Mouse (Mus musculus): ENCODE results near the gene Ltbp1. TPM values are rescaled to one million over a fixed set of nuclear protein-coding genes. Genes with fewer than 3 reads are reported as not detected.

Gene Ltbp1
- polyA plus RNA-seq, 1 experiment from 2014 or later: 28.3 TPM

DNA sequence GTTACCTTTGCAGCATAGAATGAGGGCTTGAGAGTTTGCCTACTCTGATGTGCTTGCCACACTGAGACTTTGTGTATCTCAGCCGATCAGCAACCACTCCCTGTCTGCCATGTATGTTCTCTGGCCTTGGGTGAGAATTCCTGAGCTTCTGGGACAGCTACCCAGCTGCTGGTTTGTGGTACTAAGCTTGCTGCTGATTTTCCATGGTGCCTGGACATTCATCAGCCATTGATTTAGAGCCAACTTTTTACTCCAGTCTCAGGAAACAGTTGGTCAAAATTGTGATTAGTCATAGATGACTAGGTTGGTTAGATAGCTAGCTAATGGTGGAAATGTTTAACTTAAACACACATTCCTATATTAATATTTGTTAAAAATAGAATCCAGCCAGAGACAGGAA, 267.9 kb downstream of the Ltbp1 start:
- H3K27ac ChIP-seq (replicated peaks): no peak overlapping the region
- H3K9me3 ChIP-seq: no peaks in the 10 kb centered on the region
- no peak overlapping the region for H3K9ac ChIP-seq
- WGBS: 68% methylated on average over 1 of the region's 1 CpGs
- peaks cover 6% of the 10 kb centered on the region; the same call in 1 of the 2 replicates for H3K4me1 ChIP-seq
- no peak for ATAC-seq (ENCODE audit: extremely low read depth, insufficient number of reproducible peaks, low FRiP score, low TSS enrichment)
- peaks cover 31% of the 10 kb centered on the region for H3K36me3 ChIP-seq
- H3K27me3 ChIP-seq (replicated peaks): no peaks in the 10 kb centered on the region
- H3K4me3 ChIP-seq: no peak overlapping the region
- no peak overlapping the region for H3K4me2 ChIP-seq

DNA sequence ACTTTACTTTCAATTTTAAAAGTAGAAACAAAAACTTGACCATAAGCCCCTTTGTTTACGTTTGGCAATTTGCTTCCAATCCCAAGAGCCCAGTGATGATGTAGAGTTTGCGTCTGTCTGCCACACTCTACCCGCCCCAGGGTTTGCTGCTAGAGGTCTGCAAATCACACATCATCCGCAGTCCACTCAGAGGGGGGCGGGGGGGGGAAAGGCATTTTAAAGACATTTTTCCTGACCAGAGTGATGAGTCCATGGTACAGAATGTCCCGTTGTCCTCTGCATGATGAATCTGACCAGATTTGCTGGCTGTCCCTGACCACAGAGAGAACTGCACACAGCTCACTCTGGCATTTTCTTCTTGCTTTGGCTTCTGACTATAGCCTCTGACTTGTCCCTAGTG, 269.9 kb downstream of the Ltbp1 start:
- H3K4me1 ChIP-seq: no peaks in the 10 kb centered on the region; the same call in 1 of the 2 replicates
- 73% methylated on average over 6 of the region's 6 CpGs for WGBS
- H3K36me3 ChIP-seq: peaks cover 34% of the 10 kb centered on the region
- no peak overlapping the region for H3K27ac ChIP-seq (replicated peaks)
- no peak for ATAC-seq (ENCODE audit: extremely low read depth, insufficient number of reproducible peaks, low FRiP score, low TSS enrichment)
- no peak overlapping the region for H3K4me3 ChIP-seq
- no peaks in the 10 kb centered on the region for H3K27me3 ChIP-seq (replicated peaks)
- no peak overlapping the region for H3K9ac ChIP-seq
- H3K4me2 ChIP-seq: no peak overlapping the region
- H3K9me3 ChIP-seq: no peaks in the 10 kb centered on the region

DNA sequence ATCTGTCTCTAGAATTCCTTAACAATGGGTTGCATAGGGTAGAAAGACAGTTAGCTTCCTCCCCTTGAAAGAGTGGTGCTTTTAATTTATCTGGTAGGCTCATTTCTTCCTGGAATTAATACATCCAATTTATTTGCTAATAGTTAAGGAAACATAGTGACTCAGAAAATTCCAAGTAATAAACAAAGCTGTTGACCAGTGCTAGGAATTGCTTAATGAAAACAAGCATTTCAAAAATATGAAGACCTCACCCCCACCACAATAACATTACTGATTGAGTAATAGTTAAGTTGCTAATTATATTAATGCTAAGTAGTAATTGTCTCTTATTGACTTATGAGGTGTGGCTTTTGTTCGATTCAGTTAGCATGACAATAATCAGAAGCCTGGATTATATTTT, 272.7 kb downstream of the Ltbp1 start:
- Histone ChIP-seq H3K27ac (replicated peaks) (no peak overlapping the region), H3K36me3 (peaks cover 48% of the 10 kb centered on the region), H3K4me3 (no peak overlapping the region), H3K27me3 (replicated peaks) (no peaks in the 10 kb centered on the region), H3K4me2 (no peak overlapping the region), H3K9me3 (no peaks in the 10 kb centered on the region), H3K4me1 (no peaks in the 10 kb centered on the region), H3K9ac (no peak overlapping the region)
- 85% methylated on average over 1 of the region's 1 CpGs for WGBS
- no peak for ATAC-seq (ENCODE audit: extremely low read depth, insufficient number of reproducible peaks, low FRiP score, low TSS enrichment)

DNA sequence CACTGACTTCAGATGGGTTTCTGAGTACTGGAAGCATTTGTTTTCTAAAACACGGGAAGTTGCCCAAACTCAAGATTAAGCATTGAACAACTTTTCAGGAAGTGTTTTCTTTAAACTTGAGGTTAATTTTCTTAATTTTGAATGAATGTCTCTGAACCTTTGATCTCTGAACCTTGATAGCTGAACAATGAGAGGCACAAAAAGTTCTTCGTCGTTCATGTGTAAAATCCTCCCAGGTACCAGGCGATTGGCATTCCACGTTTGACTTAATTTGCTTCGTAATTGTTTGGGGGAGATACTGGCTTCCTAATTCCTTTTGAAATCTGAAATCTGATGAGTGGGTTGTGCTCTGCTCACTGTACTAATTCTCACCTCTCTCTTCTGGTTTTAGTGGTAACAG, 273.2 kb downstream of the Ltbp1 start:
- H3K27ac ChIP-seq (replicated peaks): no peak overlapping the region
- 77% methylated on average over 6 of the region's 6 CpGs for WGBS
- no peaks in the 10 kb centered on the region for H3K4me1 ChIP-seq
- no peak overlapping the region for H3K4me2 ChIP-seq
- H3K4me3 ChIP-seq: no peak overlapping the region
- H3K9ac ChIP-seq: no peak overlapping the region
- H3K36me3 ChIP-seq: peaks cover 51% of the 10 kb centered on the region
- no peaks in the 10 kb centered on the region for H3K27me3 ChIP-seq (replicated peaks)
- ATAC-seq (ENCODE audit: extremely low read depth, insufficient number of reproducible peaks, low FRiP score, low TSS enrichment): no peak
- H3K9me3 ChIP-seq: no peaks in the 10 kb centered on the region

DNA sequence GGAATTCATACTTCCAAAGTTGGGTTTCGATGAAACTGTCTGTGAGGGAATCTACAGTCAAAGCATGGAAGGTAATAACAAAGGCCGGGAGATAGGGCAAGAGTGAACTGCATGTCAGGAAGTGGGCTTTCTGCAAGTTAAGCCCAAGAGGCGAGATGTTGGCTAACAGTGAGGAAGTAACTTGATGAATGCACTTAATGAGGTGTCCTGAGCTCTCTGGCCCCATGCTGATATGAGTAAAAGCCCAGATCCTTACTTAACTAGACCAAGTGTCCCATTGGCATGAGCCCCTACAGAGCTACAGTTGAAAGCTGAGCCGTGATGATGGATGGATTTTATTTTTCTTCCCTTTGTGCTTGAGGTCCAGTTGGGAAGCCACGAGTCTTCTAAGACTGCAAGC, 276.0 kb downstream of the Ltbp1 start:
- WGBS: 59% methylated on average over 5 of the region's 5 CpGs

DNA sequence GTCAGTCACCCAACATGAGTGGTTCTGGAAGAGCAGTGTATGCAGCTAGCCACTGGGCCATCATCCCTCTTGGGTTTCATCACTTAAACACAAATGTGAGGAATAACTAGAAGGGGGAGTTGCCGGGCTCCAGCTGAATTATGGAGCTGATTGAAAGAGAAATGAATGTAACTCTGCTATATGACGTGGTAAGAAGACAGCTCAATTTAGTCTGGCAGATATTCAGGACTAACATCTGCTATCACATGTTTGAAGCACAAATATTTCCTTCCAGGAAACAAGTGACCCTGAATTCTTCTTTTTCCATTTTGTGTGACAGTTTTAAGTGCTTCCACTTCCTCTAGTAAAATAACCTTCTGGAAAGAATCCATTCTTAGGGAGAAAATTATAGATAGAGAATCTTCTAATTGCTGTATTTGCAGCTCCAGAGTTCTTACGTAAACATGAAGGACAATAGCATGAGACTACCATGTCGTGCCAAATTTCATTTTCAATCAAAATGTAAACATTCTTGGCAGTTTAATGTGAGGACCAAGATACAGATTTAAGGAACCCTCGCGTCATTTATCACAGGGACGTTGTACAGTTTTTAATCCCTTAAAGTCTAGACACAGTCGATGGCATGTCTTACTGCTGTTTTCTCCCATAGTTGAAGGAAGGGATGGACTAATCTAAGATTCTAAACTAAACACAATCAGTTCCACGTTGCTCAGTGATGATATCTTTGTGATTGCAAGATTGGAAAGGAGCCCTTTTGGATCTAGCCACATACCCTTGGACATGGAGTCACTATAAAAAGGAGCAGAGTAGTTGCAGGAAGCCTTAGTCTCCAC, 279.7 kb downstream of the Ltbp1 start:
- Histone ChIP-seq H3K9ac (no peak overlapping the region), H3K36me3 (peaks cover 58% of the 10 kb centered on the region), H3K9me3 (no peaks in the 10 kb centered on the region), H3K27ac (replicated peaks) (no peak overlapping the region), H3K4me3 (no peak overlapping the region), H3K4me1 (0 out of 2 replicates have a peak, but pooled peaks cover 3% of the 10 kb centered on the region), H3K27me3 (replicated peaks) (no peaks in the 10 kb centered on the region), H3K4me2 (no peak overlapping the region)
- WGBS: 61% methylated on average over 9 of the region's 9 CpGs
- no peak for ATAC-seq (ENCODE audit: extremely low read depth, insufficient number of reproducible peaks, low FRiP score, low TSS enrichment)

More for the DNA sequence above, 276.0 kb downstream of the Ltbp1 start:
- 0 out of 2 replicates have a peak, but pooled peaks cover 3% of the 10 kb centered on the region for H3K4me1 ChIP-seq
- H3K27ac ChIP-seq (replicated peaks): no peak overlapping the region
- peaks cover 54% of the 10 kb centered on the region for H3K36me3 ChIP-seq
- H3K4me3 ChIP-seq: no peak overlapping the region
- no peak overlapping the region for H3K4me2 ChIP-seq
- no peak overlapping the region for H3K9ac ChIP-seq
- ATAC-seq (ENCODE audit: extremely low read depth, insufficient number of reproducible peaks, low FRiP score, low TSS enrichment): no peak
- no peaks in the 10 kb centered on the region for H3K9me3 ChIP-seq
- no peaks in the 10 kb centered on the region for H3K27me3 ChIP-seq (replicated peaks)

DNA sequence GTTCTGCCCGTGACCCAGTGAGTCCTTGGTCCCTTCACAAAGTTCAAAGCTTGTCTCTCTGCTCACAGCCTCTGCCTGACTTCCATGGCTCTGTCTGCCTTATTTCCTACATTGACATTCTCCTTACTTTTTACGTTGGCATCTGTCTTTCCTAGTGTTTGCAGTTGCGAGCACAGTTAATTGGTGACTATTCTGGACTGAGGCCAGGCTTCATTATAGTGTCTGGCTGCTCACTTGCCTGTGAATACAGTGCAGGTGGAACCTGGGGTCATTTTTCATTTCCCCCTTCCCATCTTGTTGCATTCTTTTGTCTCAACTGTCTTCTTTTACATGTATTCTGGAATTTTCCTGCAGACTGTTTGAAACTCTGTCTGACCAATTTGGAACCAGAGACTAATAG, 287.6 kb downstream of the Ltbp1 start:
- 80% methylated on average over 3 of the region's 3 CpGs for WGBS

DNA sequence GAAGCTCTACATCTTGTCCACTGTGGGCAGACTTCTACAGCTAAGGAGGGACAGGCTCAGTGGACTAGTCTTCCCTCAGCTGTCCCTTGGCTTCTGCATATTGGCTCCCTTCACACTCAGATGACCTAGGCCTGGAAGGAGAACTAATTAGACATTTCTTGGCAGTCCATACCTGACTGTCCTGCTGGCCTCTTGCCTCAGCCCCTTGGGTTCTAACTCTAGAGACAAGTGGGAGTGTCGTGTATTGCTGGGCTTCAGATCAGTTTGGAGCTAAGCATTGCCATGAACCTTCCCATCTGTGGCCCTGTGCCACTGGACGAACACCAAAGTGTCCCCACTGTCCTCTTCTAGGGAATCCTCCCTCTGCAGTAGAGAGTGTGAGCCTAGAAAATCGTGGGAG, 288.4 kb downstream of the Ltbp1 start:
- 75% methylated on average over 3 of the region's 3 CpGs for WGBS

More for the DNA sequence above, 287.6 kb downstream of the Ltbp1 start:
- Histone ChIP-seq H3K4me2 (no peak overlapping the region), H3K36me3 (peaks cover 72% of the 10 kb centered on the region), H3K4me1 (no peaks in the 10 kb centered on the region), H3K9me3 (no peaks in the 10 kb centered on the region), H3K27me3 (replicated peaks) (no peaks in the 10 kb centered on the region), H3K9ac (no peak overlapping the region), H3K27ac (replicated peaks) (no peak overlapping the region), H3K4me3 (no peak overlapping the region)
- no peak for ATAC-seq (ENCODE audit: extremely low read depth, insufficient number of reproducible peaks, low FRiP score, low TSS enrichment)

DNA sequence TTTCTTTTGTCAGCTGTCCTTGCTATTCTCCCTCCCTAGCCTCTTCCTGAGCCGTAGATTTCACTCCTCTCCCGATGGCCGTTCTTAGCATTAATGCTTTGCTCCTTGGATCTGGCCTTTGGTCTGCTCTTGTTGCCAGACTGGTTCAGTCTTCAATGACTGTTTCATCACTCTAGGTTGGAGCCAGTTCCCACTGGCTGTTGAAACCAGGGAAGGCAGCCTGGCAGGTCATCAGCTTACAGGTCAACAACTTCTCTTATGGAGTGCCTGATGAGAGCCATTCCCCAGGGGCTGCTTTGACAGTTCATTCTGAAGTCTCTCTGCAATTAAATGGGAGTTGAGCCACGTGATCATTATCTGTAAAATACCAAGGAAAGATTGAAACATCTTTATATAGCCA, 295.5 kb downstream of the Ltbp1 start:
- WGBS: 53% methylated on average over 4 of the region's 4 CpGs
- Histone ChIP-seq H3K27ac (replicated peaks) (no peak overlapping the region), H3K9me3 (no peaks in the 10 kb centered on the region), H3K36me3 (peaks cover 84% of the 10 kb centered on the region), H3K9ac (no peak overlapping the region), H3K27me3 (replicated peaks) (no peaks in the 10 kb centered on the region), H3K4me3 (no peak overlapping the region), H3K4me1 (no peaks in the 10 kb centered on the region), H3K4me2 (no peak overlapping the region)
- ATAC-seq (ENCODE audit: extremely low read depth, insufficient number of reproducible peaks, low FRiP score, low TSS enrichment): no peak

More for the DNA sequence above, 288.4 kb downstream of the Ltbp1 start:
- H3K27ac ChIP-seq (replicated peaks): no peak overlapping the region
- H3K27me3 ChIP-seq (replicated peaks): no peaks in the 10 kb centered on the region
- no peak overlapping the region for H3K9ac ChIP-seq
- peaks cover 78% of the 10 kb centered on the region for H3K36me3 ChIP-seq
- no peak overlapping the region for H3K4me3 ChIP-seq
- H3K4me1 ChIP-seq: no peaks in the 10 kb centered on the region
- ATAC-seq (ENCODE audit: extremely low read depth, insufficient number of reproducible peaks, low FRiP score, low TSS enrichment): no peak
- H3K9me3 ChIP-seq: no peaks in the 10 kb centered on the region
- H3K4me2 ChIP-seq: no peak overlapping the region

DNA sequence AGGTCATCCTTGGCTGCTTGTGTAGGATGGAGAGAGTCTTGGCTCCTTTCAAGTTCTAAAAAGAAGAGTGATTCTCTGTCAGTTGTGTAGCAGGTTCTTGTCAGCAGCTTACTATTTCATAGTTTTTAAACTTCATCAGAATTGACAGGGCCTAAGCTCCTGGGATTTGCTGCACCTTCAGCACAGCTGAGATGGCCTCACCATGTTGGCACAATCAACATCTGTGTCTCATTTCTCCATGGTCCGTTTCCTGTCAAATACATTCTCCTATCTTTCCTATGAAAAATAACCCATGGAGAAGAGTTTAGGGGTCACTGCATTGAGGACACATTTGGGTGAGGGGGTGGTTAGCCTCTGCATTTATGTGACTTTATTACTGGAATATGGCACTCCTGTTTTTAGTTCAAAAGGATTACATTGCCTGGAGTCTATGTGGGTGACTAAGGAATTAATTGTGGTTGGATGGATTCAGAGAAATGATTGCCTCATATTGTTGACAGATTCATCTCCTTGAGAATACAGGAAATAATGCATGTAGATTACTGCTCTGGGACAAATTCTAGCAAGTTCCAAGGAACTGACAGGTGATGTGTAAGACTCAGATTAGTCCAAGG, 299.5 kb downstream of the Ltbp1 start:
- H3K4me3 ChIP-seq: no peak overlapping the region
- no peaks in the 10 kb centered on the region for H3K27me3 ChIP-seq (replicated peaks)
- WGBS: 68% methylated on average over 1 of the region's 1 CpGs
- no peak overlapping the region for H3K4me2 ChIP-seq
- no peak overlapping the region for H3K27ac ChIP-seq (replicated peaks)
- no peak for ATAC-seq (ENCODE audit: extremely low read depth, insufficient number of reproducible peaks, low FRiP score, low TSS enrichment)
- no peak overlapping the region for H3K9ac ChIP-seq
- peaks cover 61% of the 10 kb centered on the region for H3K36me3 ChIP-seq
- H3K9me3 ChIP-seq: no peaks in the 10 kb centered on the region
- H3K4me1 ChIP-seq: no peaks in the 10 kb centered on the region

DNA sequence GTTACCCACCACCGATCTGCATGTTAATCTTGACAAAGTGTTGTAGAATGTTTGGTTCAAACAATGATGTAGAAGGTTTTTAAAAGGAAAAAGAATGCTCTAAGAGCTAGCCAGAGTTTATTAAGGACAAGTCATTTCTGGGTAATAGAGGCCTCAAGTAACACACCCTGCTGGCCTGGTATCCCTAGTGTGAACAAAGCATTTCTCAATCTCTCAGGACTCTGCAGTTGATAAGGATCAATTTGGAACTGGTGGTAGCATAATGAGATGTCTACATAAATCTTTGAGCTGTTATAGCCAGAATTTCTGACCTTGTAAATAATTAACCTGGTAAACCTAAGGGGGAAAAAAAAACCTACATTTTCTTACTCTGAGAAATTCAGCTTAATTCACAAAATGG, 300.3 kb downstream of the Ltbp1 start:
- H3K36me3 ChIP-seq: peaks cover 58% of the 10 kb centered on the region
- whole genome bisulfite sequencing: 78% methylated on average over 1 of the region's 1 CpGs
- no peak overlapping the region for H3K9ac ChIP-seq
- H3K4me2 ChIP-seq: no peak overlapping the region
- no peak overlapping the region for H3K27ac ChIP-seq (replicated peaks)
- no peaks in the 10 kb centered on the region for H3K27me3 ChIP-seq (replicated peaks)
- no peak overlapping the region for H3K4me3 ChIP-seq
- no peak for ATAC-seq (ENCODE audit: extremely low read depth, insufficient number of reproducible peaks, low FRiP score, low TSS enrichment)
- no peaks in the 10 kb centered on the region for H3K9me3 ChIP-seq
- H3K4me1 ChIP-seq: no peaks in the 10 kb centered on the region
